Mouse (Mus musculus): ENCODE results near the gene Ccdc32. TPM values are rescaled to one million over a fixed set of nuclear protein-coding genes. Genes with fewer than 3 reads are reported as not detected.
A peak's percentile ranks its signal among the peaks of the same experiment; 100 is the strongest.

Ccdc32 gene
- polyA plus RNA-seq, 1 experiment: 21.5 TPM

DNA sequence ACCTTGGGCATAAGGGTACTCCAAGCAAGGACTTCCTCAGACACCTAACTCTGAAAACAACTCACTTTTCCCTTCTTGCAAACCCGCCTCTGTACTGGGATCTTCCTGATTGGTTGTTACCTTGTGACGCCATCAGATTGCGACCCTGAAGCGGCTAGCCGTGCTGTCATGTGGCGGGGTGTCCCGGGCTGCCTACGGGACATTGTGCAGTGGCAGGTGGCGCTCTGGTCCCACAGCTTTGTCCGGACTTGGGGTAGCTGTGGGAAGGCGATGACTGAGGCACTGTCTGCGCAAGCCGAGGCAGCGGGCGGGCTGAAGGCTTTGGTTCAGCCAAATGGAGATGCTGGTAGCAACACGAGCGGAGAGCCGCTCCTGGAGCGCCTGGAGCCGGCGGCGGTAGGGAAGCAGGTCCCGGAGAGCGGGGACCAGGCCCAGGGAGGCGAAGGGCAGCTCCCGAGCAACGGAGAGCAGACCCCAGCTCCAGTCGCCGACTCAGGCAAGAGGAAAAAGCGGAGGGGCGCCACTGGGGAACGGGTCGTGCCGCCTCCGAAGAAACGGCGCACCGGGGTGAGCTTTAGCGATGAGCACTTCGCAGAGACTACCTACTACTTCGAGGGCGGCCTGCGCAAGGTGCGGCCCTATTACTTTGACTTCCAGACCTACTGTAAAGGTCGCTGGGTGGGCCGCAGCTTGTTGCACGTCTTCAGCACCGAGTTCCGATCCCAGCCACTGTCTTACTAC, 5.6 kb upstream of the Ccdc32 start, which contains the start of gene Rpusd2:
TSS of gene Rpusd2 (plus strand) at position 135 of the 741 bp plus-strand sequence.
- TF ChIP-seq CTCF (IDR thresholded peaks at IDR 0.05; ENCODE audit: low read depth, low read length) (0 out of 2 replicates have a peak, but pooled peaks have one; percentile 8), POLR2A (IDR thresholded peaks at IDR 0.05; ENCODE audit: borderline replicate concordance, low read depth, low read length) (no peak)
- peak within 1 kb of the TSS; percentile 69 for H3K4me3 ChIP-seq (ENCODE audit: insufficient read depth, low read length)
- 0 out of 2 replicates have a peak within 1 kb of the TSS, but pooled peaks have one; percentile 22 for H3K27ac ChIP-seq (ENCODE audit: insufficient read depth, low read depth, low read length)
- H3K4me1 ChIP-seq (ENCODE audit: control insufficient read depth, insufficient read depth, low read length): no peaks in the 10 kb centered on the region

DNA sequence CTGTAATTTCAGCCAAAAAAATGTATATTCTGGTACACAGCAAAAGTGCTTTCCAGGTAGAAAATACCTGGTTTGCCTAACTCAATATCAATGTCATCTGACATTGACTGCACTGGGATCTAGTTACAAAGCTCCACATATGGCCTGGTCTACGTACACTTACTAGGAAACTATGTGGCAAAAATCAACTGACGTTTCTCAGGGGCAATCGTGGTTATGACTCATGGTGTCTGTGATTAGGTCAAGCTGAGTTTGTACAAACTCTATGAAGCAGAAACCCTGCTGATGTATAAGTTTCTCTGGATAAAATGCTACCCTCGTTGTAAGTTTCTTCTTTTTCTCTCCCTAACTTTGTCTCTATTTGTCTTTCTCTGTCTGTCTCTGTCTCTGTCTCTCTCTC, 3.0 kb upstream of the Ccdc32 start:
- Histone ChIP-seq H3K27ac (ENCODE audit: insufficient read depth, low read depth, low read length) (no peak overlapping the region), H3K4me3 (ENCODE audit: insufficient read depth, low read length) (no peak overlapping the region), H3K4me1 (ENCODE audit: control insufficient read depth, insufficient read depth, low read length) (peaks cover 12% of the 10 kb centered on the region)
- no peak for TF ChIP-seq CTCF (IDR thresholded peaks at IDR 0.05; ENCODE audit: low read depth, low read length)
- TF ChIP-seq POLR2A (IDR thresholded peaks at IDR 0.05; ENCODE audit: borderline replicate concordance, low read depth, low read length): no peak

DNA sequence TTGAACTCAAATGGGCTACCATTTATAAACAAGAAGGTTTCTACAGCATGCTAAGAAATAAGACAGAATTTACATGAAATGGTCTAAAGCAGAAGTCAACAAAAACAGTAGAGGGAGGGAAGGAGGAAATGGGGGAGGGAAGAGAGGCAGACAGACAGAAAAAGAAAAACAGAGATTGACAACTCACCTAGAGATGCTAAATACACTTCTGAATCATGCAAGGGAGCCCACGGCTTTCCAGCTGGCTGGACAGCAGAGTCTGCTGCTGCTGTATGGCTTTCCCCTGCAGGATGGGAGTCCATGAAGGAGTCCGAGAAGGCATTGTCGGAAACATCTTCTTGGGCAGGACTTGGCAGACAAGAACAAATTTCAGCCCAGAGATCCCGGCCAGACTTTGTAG, 2.2 kb downstream of the Ccdc32 start:
- Histone ChIP-seq H3K4me3 (ENCODE audit: insufficient read depth, low read length) (no peak overlapping the region), H3K4me1 (ENCODE audit: control insufficient read depth, insufficient read depth, low read length) (peaks cover 15% of the 10 kb centered on the region), H3K27ac (ENCODE audit: insufficient read depth, low read depth, low read length) (no peak overlapping the region)
- TF ChIP-seq CTCF (IDR thresholded peaks at IDR 0.05; ENCODE audit: low read depth, low read length) (no peak), POLR2A (IDR thresholded peaks at IDR 0.05; ENCODE audit: borderline replicate concordance, low read depth, low read length) (no peak)

DNA sequence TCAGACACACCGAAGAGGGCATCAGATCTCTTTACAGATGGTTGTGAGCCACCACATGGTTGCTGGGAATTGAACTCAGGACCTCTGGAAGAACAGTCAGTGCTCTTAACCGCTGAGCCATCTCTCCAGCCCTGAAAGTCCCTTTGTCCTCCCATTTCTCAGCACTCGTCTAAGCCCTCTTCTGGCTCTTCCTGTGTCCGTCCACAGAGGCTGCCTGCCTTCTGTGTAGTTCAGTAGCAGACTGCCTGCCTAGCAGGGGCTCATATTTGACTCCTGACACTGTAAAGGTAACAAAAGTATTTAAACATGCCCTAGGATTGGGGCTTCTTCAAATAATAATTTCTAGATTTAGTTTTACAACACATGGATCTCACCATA, 4.0 kb downstream of the Ccdc32 start:
- Histone ChIP-seq H3K4me3 (ENCODE audit: insufficient read depth, low read length) (no peak overlapping the region), H3K4me1 (ENCODE audit: control insufficient read depth, insufficient read depth, low read length) (peaks cover 15% of the 10 kb centered on the region), H3K27ac (ENCODE audit: insufficient read depth, low read depth, low read length) (no peak overlapping the region)
- TF ChIP-seq CTCF (IDR thresholded peaks at IDR 0.05; ENCODE audit: low read depth, low read length) (no peak), POLR2A (IDR thresholded peaks at IDR 0.05; ENCODE audit: borderline replicate concordance, low read depth, low read length) (no peak)

DNA sequence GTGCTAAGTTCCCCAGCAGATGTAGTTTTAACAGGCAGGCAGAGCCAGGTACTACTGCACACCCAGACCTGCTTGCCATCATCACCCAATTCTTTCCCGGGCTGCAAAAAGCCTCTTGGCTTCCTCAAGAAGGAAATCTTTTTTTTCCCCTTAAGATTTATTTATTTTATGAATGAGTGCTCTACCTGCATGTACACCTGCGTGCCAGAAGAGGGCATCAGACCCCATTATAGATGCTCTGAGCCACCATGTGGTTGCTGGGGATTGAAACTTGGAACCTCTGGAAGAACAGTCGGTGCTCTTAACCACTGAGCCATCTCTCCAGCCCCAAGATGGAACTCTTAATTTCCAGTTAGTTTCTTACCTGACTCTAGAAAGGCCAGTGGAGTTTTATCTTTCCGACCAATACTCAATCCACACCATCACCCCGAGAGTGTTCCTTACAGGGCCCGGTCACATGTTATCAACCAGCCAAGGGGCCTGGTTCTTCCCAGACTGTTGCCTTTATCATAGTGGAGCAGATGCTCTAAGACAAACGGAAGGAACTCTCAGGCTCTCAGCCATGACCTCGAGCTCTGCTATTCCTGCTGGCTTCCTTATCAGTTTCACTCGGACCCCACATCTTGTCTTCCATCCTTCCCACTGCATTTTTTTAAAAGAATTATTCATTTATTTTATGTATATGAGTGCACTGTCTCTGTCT, 4.5 kb downstream of the Ccdc32 start:
- peaks cover 15% of the 10 kb centered on the region for H3K4me1 ChIP-seq (ENCODE audit: control insufficient read depth, insufficient read depth, low read length)
- no peak overlapping the region for H3K4me3 ChIP-seq (ENCODE audit: insufficient read depth, low read length)
- H3K27ac ChIP-seq (ENCODE audit: insufficient read depth, low read depth, low read length): no peak overlapping the region
- no peak for TF ChIP-seq POLR2A (IDR thresholded peaks at IDR 0.05; ENCODE audit: borderline replicate concordance, low read depth, low read length)
- no peak for TF ChIP-seq CTCF (IDR thresholded peaks at IDR 0.05; ENCODE audit: low read depth, low read length)

DNA sequence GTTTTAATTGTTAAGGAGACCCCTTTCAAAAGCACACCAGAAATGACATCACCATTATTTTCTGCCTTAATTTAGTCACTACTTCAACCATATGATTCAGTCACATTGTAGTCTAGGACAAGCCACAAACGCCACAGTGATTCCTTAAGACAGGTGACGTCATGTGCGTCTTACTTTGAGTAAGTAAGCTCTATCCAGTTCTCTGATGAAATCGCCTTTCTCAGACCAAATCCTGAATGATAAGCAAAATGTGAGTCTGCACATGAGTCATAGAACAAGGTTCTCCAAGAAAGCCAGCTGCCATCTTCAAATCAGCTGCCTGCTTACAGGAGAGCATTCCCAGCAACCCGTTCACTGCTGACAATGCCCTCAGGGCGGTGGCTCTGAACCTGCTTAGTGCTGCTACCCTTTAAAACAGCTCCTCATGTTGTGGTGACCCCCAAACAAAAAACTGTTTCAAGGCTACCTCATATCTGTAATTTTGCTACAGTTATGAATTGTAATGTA, 6.0 kb downstream of the Ccdc32 start:
- Histone ChIP-seq H3K4me1 (ENCODE audit: control insufficient read depth, insufficient read depth, low read length) (peaks cover 12% of the 10 kb centered on the region), H3K27ac (ENCODE audit: insufficient read depth, low read depth, low read length) (no peak overlapping the region), H3K4me3 (ENCODE audit: insufficient read depth, low read length) (no peak overlapping the region)
- no peak for TF ChIP-seq POLR2A (IDR thresholded peaks at IDR 0.05; ENCODE audit: borderline replicate concordance, low read depth, low read length)
- TF ChIP-seq CTCF (IDR thresholded peaks at IDR 0.05; ENCODE audit: low read depth, low read length): no peak

DNA sequence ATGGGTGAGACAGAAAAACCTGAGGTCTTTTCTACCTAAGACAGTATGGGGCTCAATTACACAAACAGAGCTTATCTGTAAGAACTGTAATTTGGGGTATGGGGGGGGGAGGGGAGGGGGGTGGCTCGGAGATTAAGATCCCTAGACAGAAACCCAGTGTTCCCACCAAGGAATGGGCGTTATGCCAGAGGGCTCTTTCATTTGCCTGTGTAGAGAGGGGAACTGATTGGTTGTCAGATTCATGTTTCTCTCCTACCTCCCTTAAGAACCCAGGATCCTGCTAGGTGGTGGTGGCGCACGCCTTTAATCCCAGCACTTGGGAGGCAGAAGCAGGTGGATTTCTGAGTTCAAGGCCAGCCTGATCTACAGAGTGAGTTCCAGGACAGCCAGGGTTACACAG, 9.7 kb downstream of the Ccdc32 start:
- Histone ChIP-seq H3K27ac (ENCODE audit: insufficient read depth, low read depth, low read length) (no peak overlapping the region), H3K4me3 (ENCODE audit: insufficient read depth, low read length) (no peak overlapping the region), H3K4me1 (ENCODE audit: control insufficient read depth, insufficient read depth, low read length) (peaks cover 14% of the 10 kb centered on the region)
- no peak for TF ChIP-seq POLR2A (IDR thresholded peaks at IDR 0.05; ENCODE audit: borderline replicate concordance, low read depth, low read length)
- no peak for TF ChIP-seq CTCF (IDR thresholded peaks at IDR 0.05; ENCODE audit: low read depth, low read length)

DNA sequence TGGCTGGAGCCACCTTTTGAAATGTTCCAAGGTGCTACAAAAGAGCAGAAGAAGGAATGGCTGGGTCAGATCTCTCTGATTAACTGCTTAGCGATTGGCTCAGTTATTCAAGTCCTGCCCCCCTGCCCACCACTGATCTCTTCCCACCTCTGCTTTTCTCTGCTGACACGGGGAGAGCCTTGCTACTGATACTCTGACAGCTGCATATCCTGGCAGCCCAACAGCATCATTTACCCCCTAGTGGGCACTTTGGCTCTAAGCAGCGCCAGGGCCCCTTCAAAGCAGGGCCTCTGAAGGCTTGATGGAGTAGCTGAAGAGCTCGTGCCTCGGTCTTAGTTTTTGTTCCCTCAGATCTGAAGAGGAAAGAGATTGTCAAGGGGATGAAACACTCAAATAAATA, 10.1 kb downstream of the Ccdc32 start:
- no peak overlapping the region for H3K4me3 ChIP-seq (ENCODE audit: insufficient read depth, low read length)
- H3K4me1 ChIP-seq (ENCODE audit: control insufficient read depth, insufficient read depth, low read length): peaks cover 14% of the 10 kb centered on the region
- no peak overlapping the region for H3K27ac ChIP-seq (ENCODE audit: insufficient read depth, low read depth, low read length)
- TF ChIP-seq POLR2A (IDR thresholded peaks at IDR 0.05; ENCODE audit: borderline replicate concordance, low read depth, low read length): no peak
- no peak for TF ChIP-seq CTCF (IDR thresholded peaks at IDR 0.05; ENCODE audit: low read depth, low read length)

DNA sequence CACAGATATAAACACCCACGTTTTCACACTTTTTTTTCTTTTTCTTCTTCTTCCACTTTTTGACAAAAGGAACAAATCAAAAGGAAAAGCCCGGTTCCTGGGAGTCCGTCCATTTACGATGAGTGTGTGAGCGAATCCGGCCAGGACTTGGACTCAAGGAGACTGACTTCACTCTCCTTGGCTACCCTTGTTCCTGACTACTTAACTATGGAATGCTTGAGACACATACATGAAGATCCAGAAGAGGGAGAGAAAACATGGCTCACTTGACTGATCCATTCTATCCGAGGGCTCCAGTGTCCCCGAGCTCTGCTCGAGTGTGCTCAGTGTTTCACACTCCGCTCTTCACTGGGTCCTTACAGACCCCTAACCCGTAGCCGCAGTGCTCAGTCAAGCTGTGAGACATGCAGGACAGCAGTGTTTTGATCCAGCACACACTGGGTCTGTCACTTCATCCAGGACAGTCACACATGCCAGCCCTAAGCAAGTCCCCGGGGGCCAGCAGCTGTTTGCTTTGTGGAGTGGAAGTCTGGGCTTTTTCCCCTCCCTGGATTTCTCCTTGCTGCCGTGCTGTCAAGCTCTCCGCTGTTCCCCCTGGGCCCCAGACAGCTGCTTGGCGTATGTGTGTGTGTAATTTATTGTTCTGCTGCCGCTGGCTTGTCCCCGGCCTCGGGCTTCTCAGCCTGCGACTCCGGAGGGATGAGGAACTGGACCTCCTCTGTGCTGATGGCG, 10.6 kb downstream of the Ccdc32 start:
- TF ChIP-seq CTCF (IDR thresholded peaks at IDR 0.05; ENCODE audit: low read depth, low read length) (no peak), POLR2A (IDR thresholded peaks at IDR 0.05; ENCODE audit: borderline replicate concordance, low read depth, low read length) (no peak)
- Histone ChIP-seq H3K4me3 (ENCODE audit: insufficient read depth, low read length) (no peak overlapping the region), H3K27ac (ENCODE audit: insufficient read depth, low read depth, low read length) (no peak overlapping the region), H3K4me1 (ENCODE audit: control insufficient read depth, insufficient read depth, low read length) (peaks cover 14% of the 10 kb centered on the region)
